Mouse (Mus musculus) neural tube, embryonic 10.5 days (tissue): ENCODE measurements at regions not wholly inside any gene's neighbourhood (a gene's known extent, or its start where the extent isn't known, plus 50 kb on each side); places are given as distances from the start of the nearest gene placed in this dataset.
"Not testable (repeated sequence)": the region's sequence is repeated elsewhere in the genome, so short reads cannot be mapped to it uniquely, and the experiment has no call there.

Source experiments
- DNase-seq: peaks from one replicate; pipeline ENCODE4 v3.0.0-alpha.2; 2017; ENCODE audit warnings: low spot score; ENCODE audit errors: extremely low spot score

GRCm38 (mm10) chr17:63699537-63699936 lies 163.3 kb upstream of the Fer start:
- no peak for DNase-seq

- DNase-seq = no peak
Measured at GRCm38 (mm10) chr17:63704991-63705390, 157.9 kb upstream of the Fer start.

GRCm38 (mm10) chr17:63712937-63713336 lies 149.9 kb upstream of the Fer start:
- DNase-seq = no peak

GRCm38 (mm10) chr17:63715687-63716086 lies 147.2 kb upstream of the Fer start:
- DNase-seq = no peak

GRCm38 (mm10) chr17:63716161-63716560 lies 146.7 kb upstream of the Fer start:
- no peak for DNase-seq

- no peak for DNase-seq
Measured at GRCm38 (mm10) chr17:63717051-63717578, 145.7 kb upstream of the Fer start.

GRCm38 (mm10) chr17:63718972-63719715 lies 143.7 kb upstream of the Fer start:
- no peak for DNase-seq

- no peak for DNase-seq
Measured at GRCm38 (mm10) chr17:63719771-63720170, 143.1 kb upstream of the Fer start.

GRCm38 (mm10) chr17:63720883-63721282 lies 142.0 kb upstream of the Fer start:
- DNase-seq = peak; percentile 14

GRCm38 (mm10) chr17:63722434-63723004 lies 140.3 kb upstream of the Fer start:
- DNase-seq = no peak

- DNase-seq = no peak
Measured at GRCm38 (mm10) chr17:63738206-63738605, 124.7 kb upstream of the Fer start.

- no peak for DNase-seq
Measured at GRCm38 (mm10) chr17:63739710-63740109, 123.2 kb upstream of the Fer start.

- DNase-seq = not testable (repeated sequence)
Measured at GRCm38 (mm10) chr17:63749257-63749656, 113.6 kb upstream of the Fer start.

- no peak for DNase-seq
Measured at GRCm38 (mm10) chr17:63754399-63754798, 108.5 kb upstream of the Fer start.

GRCm38 (mm10) chr17:63757896-63758695 lies 104.8 kb upstream of the Fer start:
- DNase-seq = no peak

- DNase-seq = no peak
Measured at GRCm38 (mm10) chr17:63758817-63759404, 104.0 kb upstream of the Fer start.

- no peak for DNase-seq
Measured at GRCm38 (mm10) chr17:63761058-63761457, 101.8 kb upstream of the Fer start.

- DNase-seq = no peak
Measured at GRCm38 (mm10) chr17:63771111-63771510, 91.8 kb upstream of the Fer start.

GRCm38 (mm10) chr17:63784381-63785116 lies 78.3 kb upstream of the Fer start:
- no peak for DNase-seq

GRCm38 (mm10) chr17:63786444-63786843 lies 76.4 kb upstream of the Fer start:
- DNase-seq = no peak

GRCm38 (mm10) chr17:63794352-63794751 lies 68.5 kb upstream of the Fer start:
- DNase-seq = no peak
